Mouse (Mus musculus) midbrain, embryonic 11.5 days (tissue): ENCODE measurements around the gene Hsd17b13. TPM values are rescaled to one million over a fixed set of nuclear protein-coding genes. Genes with fewer than 3 reads are reported as not detected.

ENCODE experiments used
- ATAC-seq: fragments of 200-750 bp; cut with Nextera tagmentation; 2 replicates; pipeline ENCODE4 v1.8.0; 2017; ENCODE audit warnings: moderate TSS enrichment, moderate library complexity; ENCODE audit not compliant: low FRiP score
- DNase-seq: peaks from one replicate; pipeline ENCODE4 v3.0.0; 2015; ENCODE audit warnings: low spot score; ENCODE audit errors: missing footprints
- H3K27ac ChIP-seq: fragments of 300-500 bp; sonication (generic); 2 replicates; pipeline ENCODE4 v1.5.1; 2014; ENCODE audit warnings: low read depth, low read length
- H3K27me3 ChIP-seq: fragments of 300-500 bp; sonication (generic); 2 replicates; pipeline ENCODE4 v1.6.1; 2014; ENCODE audit warnings: mild to moderate bottlenecking, low read length, moderate library complexity, mixed read lengths; ENCODE audit not compliant: control insufficient read depth, insufficient read depth
- H3K36me3 ChIP-seq: fragments of 300-500 bp; sonication (generic); 2 replicates; pipeline ENCODE4 v1.6.1; 2014; ENCODE audit warnings: mild to moderate bottlenecking, low read length, moderate library complexity, mixed read lengths; ENCODE audit not compliant: control insufficient read depth, insufficient read depth
- H3K4me1 ChIP-seq: fragments of 300-500 bp; sonication (generic); 2 replicates; pipeline ENCODE4 v1.6.1; 2014; ENCODE audit warnings: low read length; ENCODE audit not compliant: control insufficient read depth, insufficient read depth
- H3K4me2 ChIP-seq: fragments of 300-500 bp; sonication (generic); 2 replicates; pipeline ENCODE4 v1.6.1; 2014; ENCODE audit warnings: mild to moderate bottlenecking, moderate library complexity
- H3K4me3 ChIP-seq: fragments of 300-500 bp; sonication (generic); 2 replicates; pipeline ENCODE4 v1.5.1; 2014; ENCODE audit warnings: low read depth, low read length
- H3K9ac ChIP-seq: fragments of 300-500 bp; sonication (generic); 2 replicates; pipeline ENCODE4 v1.6.1; 2014; ENCODE audit warnings: low read length
- H3K9me3 ChIP-seq: fragments of 300-500 bp; sonication (generic); 2 replicates; pipeline ENCODE4 v1.6.1; 2016; ENCODE audit warnings: low read length; ENCODE audit not compliant: control insufficient read depth
- WGBS: fragments of 180-500 bp; shearing (Covaris S2); extraction: QIAGEN DNeasy Blood & Tissue Kit; methylation state at CpG from one replicate; pipeline ENCODE4 v1.1.7; 2014; 5-methylcytosine and 5-hydroxymethylcytosine counted together
- polyA plus RNA-seq: library from polyadenylated mRNA; unstranded; fragments of >200 nt; fragmentation: Nextera tagmentation; extraction: Ambion mirVana; gene quantifications from 2 replicates; pipeline ENCODE4 v1.2.1, GENCODE M21; 2014

The Hsd17b13 gene
- polyA plus RNA-seq, 1 experiment from 2014 or later = not detected

- no peaks in the 10 kb centered on the region for H3K27me3 ChIP-seq
- H3K9ac ChIP-seq = no peak overlapping the region
- no peak overlapping the region for H3K4me2 ChIP-seq
- H3K36me3 ChIP-seq = no peaks in the 10 kb centered on the region
- 67% methylated on average over 3 of the region's 3 CpGs for WGBS
- no peak for ATAC-seq
- no peaks in the 10 kb centered on the region for H3K9me3 ChIP-seq
- DNase-seq = no peak
- no peaks in the 10 kb centered on the region for H3K4me1 ChIP-seq
- H3K4me3 ChIP-seq = no peak overlapping the region
- H3K27ac ChIP-seq = no peak overlapping the region
These were observed 18.0 kb upstream of the Hsd17b13 start for GRCm38 (mm10) chr5:103995181-103995580.

DNA sequence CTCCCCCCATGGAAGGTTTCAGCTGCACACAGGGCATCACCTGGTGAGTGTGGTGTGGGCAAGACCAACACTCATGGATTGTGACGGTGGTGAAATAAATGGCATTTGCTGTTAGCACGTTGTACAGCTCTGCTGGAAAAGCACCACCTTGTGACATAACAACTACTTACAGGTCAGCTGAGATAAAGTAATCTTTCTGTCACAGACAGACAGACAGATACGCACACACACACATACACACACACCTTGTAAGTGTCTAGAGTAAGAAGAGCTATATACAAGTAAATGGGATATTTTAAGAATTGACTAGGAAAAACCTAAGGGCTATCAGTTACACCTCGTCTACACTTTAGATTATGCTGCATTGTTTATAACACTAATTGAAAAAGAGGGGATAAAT lies 17.5 kb upstream of the Hsd17b13 start:
- no peaks in the 10 kb centered on the region for H3K9me3 ChIP-seq
- no peak overlapping the region for H3K27ac ChIP-seq
- H3K27me3 ChIP-seq = no peaks in the 10 kb centered on the region
- DNase-seq (no peak), ATAC-seq (no peak)
- no peak overlapping the region for H3K9ac ChIP-seq
- H3K4me3 ChIP-seq = no peak overlapping the region
- no peaks in the 10 kb centered on the region for H3K4me1 ChIP-seq
- H3K4me2 ChIP-seq = no peak overlapping the region
- H3K36me3 ChIP-seq = no peaks in the 10 kb centered on the region
- WGBS = 86% methylated on average over 4 of the region's 4 CpGs

DNA sequence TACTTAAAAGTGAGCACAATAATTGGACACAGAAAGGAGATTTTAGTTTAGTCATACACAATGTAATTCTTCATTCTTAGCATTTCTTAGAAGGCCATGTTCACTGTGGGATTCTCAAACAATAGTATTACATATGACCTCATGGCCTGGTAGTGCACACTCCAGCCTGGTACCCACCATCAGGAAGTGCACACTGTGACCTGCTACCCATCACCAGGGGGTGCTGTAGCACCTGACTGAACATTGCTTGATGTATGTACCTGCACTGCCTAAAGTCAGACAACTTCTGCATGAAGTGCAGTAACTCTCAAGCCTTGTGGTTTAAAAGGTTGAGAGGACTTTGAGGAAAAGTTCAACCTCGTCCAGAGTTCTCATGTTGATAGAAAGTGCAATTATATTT lies 16.4 kb upstream of the Hsd17b13 start:
- Histone ChIP-seq H3K4me2 (no peak overlapping the region), H3K27me3 (no peaks in the 10 kb centered on the region), H3K4me1 (no peaks in the 10 kb centered on the region), H3K9me3 (no peaks in the 10 kb centered on the region), H3K9ac (no peak overlapping the region), H3K36me3 (no peaks in the 10 kb centered on the region), H3K27ac (no peak overlapping the region), H3K4me3 (no peak overlapping the region)
- 80% methylated on average over 1 of the region's 1 CpGs for WGBS
- ATAC-seq (no peak), DNase-seq (no peak)

GRCm38 (mm10) chr5:103992831-103993230 lies 15.6 kb upstream of the Hsd17b13 start:
- Histone ChIP-seq H3K27me3 (no peaks in the 10 kb centered on the region), H3K27ac (no peak overlapping the region), H3K9me3 (no peaks in the 10 kb centered on the region), H3K9ac (no peak overlapping the region), H3K4me2 (no peak overlapping the region), H3K4me1 (no peaks in the 10 kb centered on the region), H3K4me3 (no peak overlapping the region), H3K36me3 (no peaks in the 10 kb centered on the region)
- 89% methylated on average over 9 of the region's 9 CpGs for WGBS
- DNase-seq (no peak), ATAC-seq (no peak)

DNA sequence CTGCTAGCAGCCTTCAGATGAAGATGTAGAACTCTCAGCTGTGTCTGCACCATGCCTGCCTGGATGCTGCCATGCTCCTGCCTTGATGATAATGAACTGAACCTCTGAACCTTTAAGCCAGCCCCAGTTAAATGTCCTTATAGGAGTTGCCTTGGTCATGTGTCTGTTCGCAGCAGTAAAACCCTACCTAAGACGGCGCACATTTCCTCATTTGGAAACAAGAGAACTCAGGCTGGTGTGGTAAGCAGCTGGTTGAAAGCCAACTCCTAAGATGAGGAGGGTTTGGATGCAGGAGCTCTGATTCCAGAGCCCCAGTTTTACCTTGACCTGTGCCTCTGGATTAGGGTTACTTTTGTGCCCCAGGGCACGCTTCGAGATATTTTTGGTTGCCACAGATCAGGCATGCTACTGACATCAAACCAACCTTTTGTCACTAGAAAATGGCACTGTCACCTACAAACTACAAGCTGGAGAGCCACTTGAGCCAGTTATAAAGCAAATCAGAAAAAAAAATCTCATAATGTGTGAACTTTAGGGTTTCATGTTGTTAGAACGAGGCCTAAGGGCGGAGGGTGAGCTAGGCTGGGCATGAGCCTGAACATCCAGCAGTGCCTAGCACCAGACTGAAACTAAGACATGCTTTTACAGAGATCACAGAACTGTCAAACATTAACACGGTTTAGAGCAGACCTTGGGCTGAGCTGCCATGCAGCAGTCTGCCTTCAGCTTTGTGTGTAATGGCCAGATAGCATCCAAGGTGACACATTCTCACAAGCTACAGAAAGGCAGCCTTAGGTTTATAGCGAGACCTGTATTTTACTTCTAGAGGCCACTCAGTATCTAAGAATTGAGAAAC lies 3.7 kb upstream of the Hsd17b13 start:
- WGBS = 88% methylated on average over 9 of the region's 9 CpGs
- no peak overlapping the region for H3K4me2 ChIP-seq
- H3K9me3 ChIP-seq = no peaks in the 10 kb centered on the region
- no peaks in the 10 kb centered on the region for H3K4me1 ChIP-seq
- H3K27me3 ChIP-seq = no peaks in the 10 kb centered on the region
- no peak for ATAC-seq
- no peak for DNase-seq
- no peak overlapping the region for H3K27ac ChIP-seq
- no peaks in the 10 kb centered on the region for H3K36me3 ChIP-seq
- H3K4me3 ChIP-seq = no peak overlapping the region
- no peak overlapping the region for H3K9ac ChIP-seq

- Histone ChIP-seq H3K36me3 (no peaks in the 10 kb centered on the region), H3K27me3 (no peaks in the 10 kb centered on the region), H3K4me3 (no peak overlapping the region), H3K9ac (no peak overlapping the region), H3K4me1 (no peaks in the 10 kb centered on the region), H3K9me3 (no peaks in the 10 kb centered on the region), H3K27ac (no peak overlapping the region), H3K4me2 (no peak overlapping the region)
- no peak for DNase-seq
- WGBS = 90% methylated on average over 7 of the region's 7 CpGs
- no peak for ATAC-seq
These were observed 829 bp upstream of the Hsd17b13 start for GRCm38 (mm10) chr5:103977907-103978570.

DNA sequence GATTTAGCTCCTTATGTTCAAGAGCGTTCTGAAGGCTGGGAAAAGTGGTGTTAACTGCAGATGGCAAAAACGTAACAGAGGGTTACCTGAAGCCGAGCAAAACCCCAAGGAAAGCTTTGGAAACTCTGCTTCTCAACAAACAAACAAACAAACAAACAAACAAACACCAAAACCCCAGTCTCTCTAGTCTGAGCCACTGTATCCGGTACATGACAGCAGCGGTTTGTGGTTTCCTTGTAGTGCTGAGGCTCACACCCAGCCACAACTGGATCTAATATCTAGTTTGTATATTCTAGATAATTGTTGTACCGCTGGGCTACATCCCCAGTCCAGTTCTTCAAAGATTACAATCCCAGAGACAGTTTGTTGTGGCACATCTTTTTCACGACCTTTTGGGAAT lies 1.5 kb downstream of the Hsd17b13 start:
- Histone ChIP-seq H3K27ac (no peak overlapping the region), H3K4me2 (no peak overlapping the region), H3K4me1 (no peaks in the 10 kb centered on the region), H3K4me3 (no peak overlapping the region), H3K9me3 (no peaks in the 10 kb centered on the region), H3K9ac (no peak overlapping the region), H3K27me3 (no peaks in the 10 kb centered on the region), H3K36me3 (no peaks in the 10 kb centered on the region)
- DNase-seq (no peak), ATAC-seq (no peak)
- 87% methylated on average over 7 of the region's 7 CpGs for WGBS

DNA sequence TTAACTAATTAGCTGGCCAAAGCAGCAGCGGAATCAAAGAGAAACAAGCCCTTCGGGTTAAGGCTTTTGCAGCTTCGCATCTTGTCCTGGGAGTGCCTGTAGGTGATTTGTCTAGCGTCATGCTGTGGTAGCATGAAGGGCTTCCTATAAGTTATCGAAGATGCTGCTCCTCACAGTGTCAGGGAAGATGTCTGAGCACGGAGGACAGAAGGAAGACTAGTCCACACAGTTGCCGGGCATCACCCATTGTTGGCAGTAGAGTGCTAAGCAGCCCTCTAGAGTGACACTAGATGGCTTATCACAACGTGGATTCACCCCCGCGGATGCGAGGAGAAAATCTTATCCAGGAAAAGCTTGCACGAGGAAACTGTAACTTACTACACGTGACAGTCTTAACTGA lies 4.4 kb downstream of the Hsd17b13 start:
- Histone ChIP-seq H3K9ac (no peak overlapping the region), H3K9me3 (no peaks in the 10 kb centered on the region), H3K4me3 (no peak overlapping the region), H3K4me2 (no peak overlapping the region), H3K36me3 (no peaks in the 10 kb centered on the region), H3K27ac (no peak overlapping the region), H3K4me1 (no peaks in the 10 kb centered on the region), H3K27me3 (no peaks in the 10 kb centered on the region)
- 80% methylated on average over 13 of the region's 13 CpGs for WGBS
- ATAC-seq (no peak), DNase-seq (no peak)

DNA sequence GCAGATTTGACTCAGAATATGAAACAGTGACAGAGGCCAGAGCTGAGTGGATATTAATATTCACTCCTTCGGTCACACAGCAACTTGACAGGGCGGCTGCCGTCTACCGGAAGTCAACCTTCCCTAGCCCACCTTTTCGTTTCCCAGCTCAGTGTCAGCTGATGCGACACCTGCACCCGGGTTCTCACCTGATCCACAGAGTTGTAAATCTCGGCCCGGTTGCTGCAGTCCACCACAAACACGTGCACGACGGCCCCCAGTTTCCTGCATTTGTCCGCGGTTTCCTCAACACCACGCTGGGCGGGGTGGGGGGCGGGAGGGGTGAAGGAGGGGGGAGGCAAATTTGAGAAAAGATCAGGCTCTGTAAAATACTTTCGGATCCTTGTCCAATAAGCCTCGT lies 4.8 kb downstream of the Hsd17b13 start:
- no peaks in the 10 kb centered on the region for H3K27me3 ChIP-seq
- WGBS = 72% methylated on average over 19 of the region's 19 CpGs
- H3K9me3 ChIP-seq = no peaks in the 10 kb centered on the region
- no peak overlapping the region for H3K4me3 ChIP-seq
- no peaks in the 10 kb centered on the region for H3K4me1 ChIP-seq
- DNase-seq = no peak
- no peak overlapping the region for H3K4me2 ChIP-seq
- H3K36me3 ChIP-seq = no peaks in the 10 kb centered on the region
- no peak overlapping the region for H3K9ac ChIP-seq
- no peak for ATAC-seq
- H3K27ac ChIP-seq = no peak overlapping the region
